Mouse (Mus musculus): Measurements from ENCODE around the gene Zfp943.

Zfp943 gene

DNA sequence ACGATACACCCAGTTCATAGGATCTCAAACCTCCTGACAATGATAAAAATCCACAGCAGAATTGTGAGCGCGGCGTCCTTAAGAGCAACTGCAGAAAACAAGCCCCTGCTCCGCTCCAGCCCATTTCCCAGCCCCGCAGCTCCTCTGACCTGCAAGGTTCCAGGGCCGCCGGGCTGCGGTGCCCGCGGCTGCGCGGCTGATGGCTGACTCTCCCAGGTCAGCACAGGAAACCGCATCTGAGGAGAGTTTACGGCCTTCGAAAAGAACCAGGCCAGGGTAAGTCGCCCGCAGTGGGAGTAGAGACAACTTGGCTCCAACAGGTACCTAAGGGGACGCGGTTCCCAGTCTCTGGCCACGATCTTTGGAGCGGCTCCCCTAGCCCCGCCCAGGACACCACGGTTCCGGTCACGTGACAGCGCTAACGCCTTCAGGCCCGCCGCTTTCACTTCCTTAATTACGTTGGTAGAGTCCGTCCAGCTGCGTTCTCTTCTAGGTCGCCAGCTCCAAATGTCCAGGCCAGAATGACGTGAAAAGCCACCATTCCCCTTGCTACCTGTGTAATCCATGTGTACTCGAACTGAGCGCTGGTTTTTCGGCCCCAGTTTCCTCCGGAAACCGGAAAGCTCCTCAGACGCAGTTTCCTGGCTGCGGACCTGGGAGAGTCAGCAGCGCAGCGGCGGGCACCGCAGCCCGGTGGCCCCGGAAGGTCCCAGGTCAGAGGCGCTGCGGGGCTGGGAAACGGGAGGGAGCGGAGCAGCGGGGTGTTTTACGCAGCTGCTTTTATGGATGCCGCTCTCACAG, at the start of gene Zfp943, which contains the start of gene Zfp942:
Gene Zfp943, plus strand, starts transcription at position 446 of the 801 bp plus-strand sequence.
Gene Zfp942, minus strand, starts transcription at position 358 of the 801 bp plus-strand sequence.
- peak; percentile 75 to 76 for DNase-seq (ENCODE audit: low spot score in 2 of 2)

DNA sequence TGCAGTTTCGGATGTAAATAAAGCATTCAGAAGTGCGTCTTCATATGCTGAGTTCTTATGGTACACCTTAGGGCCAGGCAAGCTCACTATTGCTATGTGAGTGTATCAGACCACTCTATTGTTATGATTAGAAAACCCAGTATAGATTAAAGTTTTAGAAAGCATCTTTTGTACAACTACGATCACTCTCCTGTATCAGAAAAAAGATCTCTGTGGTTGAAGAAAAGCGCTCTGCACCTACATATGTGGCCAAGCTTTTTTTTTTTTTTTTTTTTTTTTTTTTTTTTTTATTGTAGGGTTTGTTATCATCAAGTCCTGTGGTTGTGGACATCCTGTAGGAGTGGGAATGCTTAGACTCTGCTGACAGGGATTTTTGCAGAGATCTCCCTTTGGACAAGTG, 950 bp downstream of the Zfp943 start:
- DNase-seq (ENCODE audit: low spot score in 2 of 2), result no peak

DNA sequence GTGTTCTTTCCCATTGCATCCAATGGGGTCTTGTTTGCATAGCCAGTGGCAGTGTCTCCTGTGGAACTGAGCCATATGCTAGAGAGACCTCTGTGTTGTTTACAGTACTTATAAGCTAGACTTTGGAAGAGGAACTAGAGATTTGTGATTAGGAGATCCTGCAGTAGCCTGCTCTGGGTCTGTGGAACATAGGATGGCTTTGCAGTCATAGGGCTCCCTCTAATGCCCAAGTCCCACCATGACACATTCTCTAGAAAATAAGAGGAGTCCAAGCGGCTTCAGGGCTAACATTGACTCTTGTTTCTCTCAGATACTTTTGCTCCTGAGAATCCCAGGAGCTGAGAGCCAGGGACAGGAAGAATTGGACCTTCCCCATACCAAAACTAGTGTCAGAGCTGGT, 73.2 kb downstream of the Zfp943 start:
- DNase-seq (ENCODE audit: low spot score in 2 of 2), result peak; percentile 27 to 38

DNA sequence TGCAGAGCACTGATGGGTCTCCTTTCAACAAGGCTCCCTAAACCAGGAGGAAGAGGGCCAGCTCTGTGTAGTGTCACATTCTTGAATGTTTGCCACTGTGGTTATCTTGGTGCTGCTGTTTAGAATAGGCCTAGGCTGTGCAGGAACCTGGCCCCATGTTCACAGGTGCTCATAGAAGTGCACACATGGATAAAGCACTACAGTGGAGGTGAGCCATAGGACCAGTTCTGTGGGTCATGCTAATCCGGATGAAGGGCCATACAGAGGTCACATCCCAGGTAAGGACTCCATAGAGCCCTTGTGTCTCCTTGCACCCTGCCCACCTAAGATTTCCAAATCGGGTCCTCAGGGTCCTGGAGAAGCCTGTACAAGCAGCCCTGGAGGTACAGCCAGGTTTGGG, 87.1 kb downstream of the Zfp943 start:
- DNase-seq (ENCODE audit: low spot score in 2 of 2), result no peak

- no peak for DNase-seq (ENCODE audit: low spot score in 2 of 2)
Measured at GRCm38 (mm10) chr17:22053211-22053610, 90.9 kb downstream of the Zfp943 start.

GRCm38 (mm10) chr17:22081031-22081631, 118.8 kb downstream of the Zfp943 start:
- DNase-seq (ENCODE audit: low spot score in 2 of 2), result peak; percentile 78 to 79

DNA sequence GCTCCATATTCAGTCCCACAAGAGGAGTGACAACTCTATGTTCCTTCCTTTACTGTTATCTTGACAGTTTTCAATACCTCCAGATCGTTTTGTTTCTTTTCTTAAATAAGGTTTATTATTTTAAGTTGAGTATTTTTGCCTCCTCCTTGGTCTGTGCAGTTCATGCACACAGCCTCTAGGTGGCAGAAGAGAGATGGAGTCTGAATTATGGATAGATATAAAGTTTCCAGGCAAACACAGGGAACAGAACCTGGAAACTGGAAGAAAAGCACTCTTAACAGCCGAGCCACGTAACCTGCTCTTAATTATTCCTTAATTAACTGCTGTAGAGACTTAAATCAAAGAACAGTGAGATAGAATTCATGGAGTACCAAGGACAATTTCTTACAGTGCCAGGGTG, 120.9 kb downstream of the Zfp943 start:
- DNase-seq (ENCODE audit: low spot score in 2 of 2), result peak; percentile 48 to 58

- no peak for DNase-seq (ENCODE audit: low spot score in 2 of 2)
Measured at GRCm38 (mm10) chr17:22118770-22119169, 156.4 kb downstream of the Zfp943 start.

All from right cerebral cortex, postnatal 10 days (tissue).